Mouse (Mus musculus): ENCODE measurements around the gene Commd3.

Gene Commd3

GRCm38 (mm10) chr2:18718521-18718920 is 46.3 kb downstream of the Commd3 start:
- DNase-seq (ENCODE audit: low spot score in 2 of 2): no peak

- no peak for DNase-seq (ENCODE audit: low spot score in 2 of 2)
Measured at GRCm38 (mm10) chr2:18722208-18722830, 50.1 kb downstream of the Commd3 start.

- DNase-seq (ENCODE audit: low spot score in 2 of 2): no peak
Measured at GRCm38 (mm10) chr2:18724462-18724861, 52.3 kb downstream of the Commd3 start.

Measured in urinary bladder, adult 18-20 months (tissue).